30 mouse cellular contexts compared by ENCODE assay signal in the genomic region with DNA sequence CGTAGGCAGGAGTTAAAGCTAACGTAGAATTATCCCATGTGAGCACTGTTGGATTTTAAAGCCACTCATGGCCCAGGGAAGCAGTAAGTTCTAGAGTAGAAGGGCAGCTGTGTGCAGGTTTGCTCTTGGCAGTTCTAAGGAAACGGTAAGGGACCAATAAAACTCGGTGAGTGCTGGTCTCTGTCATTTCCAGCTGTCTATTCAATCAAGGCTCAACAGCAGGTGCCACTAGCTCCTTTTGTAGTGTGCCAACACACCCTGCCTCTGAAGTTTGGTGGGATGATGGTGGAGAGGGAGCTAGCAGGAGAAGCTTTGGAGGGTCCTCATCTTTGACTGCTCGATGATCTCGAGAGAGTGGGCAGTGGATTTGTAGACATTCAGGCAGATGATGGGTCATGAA.
"Had no signal": no experiment of that assay in that cellular context is flagged by ENCODE, and none has a peak within 500 bp of the region (broad histone marks: within the 10 kb centered on the region; RNA-seq: fewer than 3 reads in every experiment).

No protein-coding gene starts in this region.

- H3K27me3 ChIP-seq: heart, embryonic 12.5 days; heart, embryonic 13.5 days; heart, embryonic 15.5 days; hindbrain, embryonic 12.5 days; hindbrain, embryonic 13.5 days; hindbrain, embryonic 15.5 days; intestine, embryonic 15.5 days; kidney, embryonic 15.5 days had no signal

- H3K4me2 ChIP-seq: heart, embryonic 11.5 days; heart, embryonic 12.5 days; heart, embryonic 13.5 days; heart, embryonic 15.5 days; hindbrain, embryonic 12.5 days; hindbrain, embryonic 13.5 days; hindbrain, embryonic 14.5 days; hindbrain, embryonic 15.5 days; intestine, embryonic 15.5 days; kidney, embryonic 15.5 days had no signal

- H3K4me3 ChIP-seq: heart, embryonic 10.5 days; heart, embryonic 12.5 days; heart, embryonic 13.5 days; heart, embryonic 15.5 days; hindbrain, embryonic 10.5 days; hindbrain, embryonic 12.5 days; hindbrain, embryonic 13.5 days; hindbrain, embryonic 15.5 days; intestine, embryonic 15.5 days; kidney, embryonic 15.5 days; layer of hippocampus, adult 2 months had no signal

- H3K9me3 ChIP-seq: heart, embryonic 10.5 days; heart, embryonic 12.5 days; heart, embryonic 13.5 days; heart, embryonic 15.5 days; hindbrain, embryonic 10.5 days; hindbrain, embryonic 12.5 days; hindbrain, embryonic 13.5 days; hindbrain, embryonic 15.5 days; intestine, embryonic 15.5 days; kidney, embryonic 15.5 days had no signal

- H3K27ac ChIP-seq: heart, embryonic 10.5 days; heart, embryonic 13.5 days; heart, embryonic 15.5 days; hindbrain, embryonic 10.5 days; hindbrain, embryonic 12.5 days; hindbrain, embryonic 13.5 days; hindbrain, embryonic 14.5 days; hindbrain, embryonic 15.5 days; hindbrain, postnatal 0 days; intestine, embryonic 15.5 days; kidney, embryonic 15.5 days; kidney, postnatal 0 days; layer of hippocampus, adult 2 months had no signal

- H3K9ac ChIP-seq: heart, embryonic 12.5 days; heart, embryonic 13.5 days; heart, embryonic 15.5 days; hindbrain, embryonic 12.5 days; hindbrain, embryonic 13.5 days; hindbrain, embryonic 14.5 days; hindbrain, embryonic 15.5 days; intestine, embryonic 15.5 days; kidney, embryonic 15.5 days had no signal

- H3K4me1 ChIP-seq: heart, embryonic 10.5 days; heart, embryonic 12.5 days; heart, embryonic 13.5 days; heart, embryonic 15.5 days; hindbrain, embryonic 10.5 days; hindbrain, embryonic 12.5 days; hindbrain, embryonic 13.5 days; hindbrain, embryonic 15.5 days; intestine, embryonic 15.5 days; kidney, embryonic 15.5 days had no signal

- DNase-seq: heart, postnatal 10 days; heart, postnatal 14 days; heart, postnatal 36 days; heart, postnatal 4 days; kidney, adult 11 months; kidney, adult 18-20 months; kidney, adult 2 months; kidney, adult 8-10 months; kidney, adult 9 months; kidney, postnatal 10 days; kidney, postnatal 14 days; kidney, postnatal 25 days; kidney, postnatal 36 days; kidney, postnatal 4 days; layer of hippocampus, postnatal 36 days had no signal
